Mouse (Mus musculus) G1E (cell line): ENCODE data around the gene Gm9837.
"Not testable (repeated sequence)": the region's sequence is repeated elsewhere in the genome, so short reads cannot be mapped to it uniquely, and the experiment has no call there.

Source experiments
- CTCF ChIP-seq: IDR thresholded peaks from 2 replicates; pipeline ENCODE4 v1.5.1; 2012; ENCODE audit warnings: low read depth, low read length, inconsistent platforms, mixed read lengths
- GATA1 ChIP-seq: IDR thresholded peaks from 2 replicates; pipeline ENCODE4 v1.6.1; 2012; ENCODE audit warnings: borderline replicate concordance, low read length, inconsistent platforms, mixed read lengths
- POLR2AphosphoS5 ChIP-seq: IDR thresholded peaks from 2 replicates; pipeline ENCODE4 v1.6.1; 2012; ENCODE audit warnings: low read depth, low read length, inconsistent platforms; ENCODE audit not compliant: insufficient replicate concordance
- TAL1 ChIP-seq: conservative IDR thresholded peaks from 2 replicates; pipeline ENCODE4 v1.6.1; 2012; ENCODE audit warnings: low read depth, low read length, inconsistent platforms, mixed read lengths

GRCm38 (mm10) chr11:53426914-53427313 lies 43.4 kb downstream of the Gm9837 start:
- not testable (repeated sequence) for TF ChIP-seq GATA1, CTCF, TAL1, POLR2AphosphoS5
